Mouse (Mus musculus): ENCODE results near the gene Ascc3. TPM values are rescaled to one million over a fixed set of nuclear protein-coding genes. Genes with fewer than 3 reads are reported as not detected.

Ascc3 gene
- total and polyA plus RNA-seq, 3 experiments, result 16.2 to 29.1 (median 26.0) TPM

DNA sequence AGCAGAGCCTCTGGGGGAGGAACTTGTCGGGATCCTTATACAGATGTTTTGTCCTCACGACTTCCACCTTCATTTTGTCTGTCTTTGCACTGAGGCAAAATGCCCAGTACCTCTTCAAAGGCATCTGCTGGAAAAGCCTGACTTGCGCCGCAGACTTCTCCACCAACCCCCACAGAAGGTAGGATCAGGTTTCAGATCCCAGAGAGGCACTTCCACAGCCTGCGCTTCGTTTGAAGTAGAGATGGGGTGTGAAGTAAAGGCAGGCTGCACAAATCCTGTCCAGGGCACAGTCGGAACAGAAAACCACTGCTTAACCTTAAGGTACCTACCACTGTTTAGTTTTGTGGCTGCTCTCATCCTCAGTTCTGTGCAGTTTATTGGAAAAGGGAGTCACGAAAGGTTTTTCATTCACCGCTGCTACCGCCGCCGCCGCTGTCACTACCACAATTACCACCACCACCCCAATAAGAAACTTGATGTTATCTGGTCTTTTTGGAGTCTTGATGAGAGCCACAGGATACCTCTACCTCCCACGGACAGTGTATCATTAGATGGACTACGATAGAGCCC lies 300.4 kb downstream of the Ascc3 start:
- no peak for DNase-seq (ENCODE audit: extremely low read depth)
- TF ChIP-seq USF1 (IDR thresholded peaks at IDR 0.05; ENCODE audit: low read depth, low read length) (no peak), MAX (IDR thresholded peaks at IDR 0.05; ENCODE audit: low read length) (no peak), SMC3 (IDR thresholded peaks at IDR 0.05; ENCODE audit: low read depth, low read length) (no peak)
- Histone ChIP-seq H3K9ac (ENCODE audit: insufficient read depth, low read depth) (no peak overlapping the region), H3K27me3 (replicated peaks) (no peaks in the 10 kb centered on the region), H3K4me3 (replicated peaks in 1 of 3; ENCODE audit: low read depth in 2 of 3, low read length in 2 of 3, poor library complexity in 1 of 3) (no peak overlapping the region), H3K27ac (ENCODE audit: insufficient read depth, low read depth) (no peak overlapping the region), H3K79me2 (replicated peaks; ENCODE audit: control insufficient read depth, extremely low read depth, insufficient read depth, poor library complexity, severe bottlenecking) (no peaks in the 10 kb centered on the region), H3K4me1 (ENCODE audit: control insufficient read depth in 1 of 2, insufficient read depth in 2 of 2) (no peaks in the 10 kb centered on the region), H3K9me3 (replicated peaks; ENCODE audit: low read length) (peaks cover 8% of the 10 kb centered on the region), H3K36me3 (replicated peaks in 1 of 2; ENCODE audit: control insufficient read depth in 1 of 2, insufficient read depth in 1 of 2, low read length in 1 of 2) (no peaks in the 10 kb centered on the region), H3K4me2 (ENCODE audit: insufficient read depth, low read depth, poor library complexity, severe bottlenecking) (no peak overlapping the region)
- in situ Hi-C loops (cut with MboI; ENCODE audit: low pct_ligation_motif_present, low pct_unique_long_range_greater_than_20kb, low sequenced_read_pairs), result loop anchor here (25.0 kb wide), 2 partner anchors 394 to 519 kb away; no protein-coding TSS in a partner anchor
- dilution Hi-C loops (cut with MboI; ENCODE audit: extremely low pct_ligation_motif_present, extremely low pct_unique_long_range_greater_than_20kb, low sequenced_read_pairs), result no loop called here

DNA sequence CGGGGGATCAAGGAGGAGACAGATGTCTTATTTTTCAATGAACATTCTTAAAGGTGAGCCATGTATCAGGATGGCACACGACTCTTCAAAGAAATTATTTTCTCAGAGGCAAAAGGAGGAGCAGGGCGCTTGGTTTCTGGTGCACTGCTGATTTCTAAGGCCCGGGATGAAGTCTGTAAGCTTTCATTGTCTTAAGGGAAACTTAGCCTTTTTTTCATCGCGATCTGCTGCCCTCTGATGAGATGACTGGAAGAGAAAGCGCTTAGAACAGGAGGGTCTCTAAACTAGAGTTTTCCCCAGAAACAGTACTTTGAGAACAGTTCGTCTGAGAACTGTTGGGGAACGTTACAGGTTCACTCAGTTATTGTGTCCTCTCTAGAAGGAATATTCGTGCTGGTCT lies 301.1 kb downstream of the Ascc3 start:
- peaks cover 8% of the 10 kb centered on the region for H3K9me3 ChIP-seq (replicated peaks; ENCODE audit: low read length)
- H3K27ac ChIP-seq (ENCODE audit: insufficient read depth, low read depth), result no peak overlapping the region
- DNase-seq (ENCODE audit: extremely low read depth), result no peak
- in situ Hi-C loops (cut with MboI; ENCODE audit: low pct_ligation_motif_present, low pct_unique_long_range_greater_than_20kb, low sequenced_read_pairs), result loop anchor here (25.0 kb wide), 2 partner anchors 394 to 519 kb away; no protein-coding TSS in a partner anchor
- no peaks in the 10 kb centered on the region for H3K36me3 ChIP-seq (replicated peaks in 1 of 2; ENCODE audit: control insufficient read depth in 1 of 2, insufficient read depth in 1 of 2, low read length in 1 of 2)
- H3K9ac ChIP-seq (ENCODE audit: insufficient read depth, low read depth), result no peak overlapping the region
- no peaks in the 10 kb centered on the region for H3K4me1 ChIP-seq (ENCODE audit: control insufficient read depth in 1 of 2, insufficient read depth in 2 of 2)
- no peaks in the 10 kb centered on the region for H3K27me3 ChIP-seq (replicated peaks)
- H3K79me2 ChIP-seq (replicated peaks; ENCODE audit: control insufficient read depth, extremely low read depth, insufficient read depth, poor library complexity, severe bottlenecking), result no peaks in the 10 kb centered on the region
- TF ChIP-seq MYC (IDR thresholded peaks at IDR 0.05; ENCODE audit: low read depth, low read length) (no peak), HCFC1 (IDR thresholded peaks at IDR 0.05; ENCODE audit: low read depth, low read length) (no peak), GABPA (IDR thresholded peaks at IDR 0.05; ENCODE audit: insufficient replicate concordance, low read depth, low read length) (no peak), ZNF384 (IDR thresholded peaks at IDR 0.05; ENCODE audit: low read depth, low read length) (no peak), RCOR1 (conservative IDR thresholded peaks at IDR 0.05; ENCODE audit: low read depth, low read length) (no peak), TBP (conservative IDR thresholded peaks at IDR 0.05; ENCODE audit: low read depth, low read length) (no peak), POLR2A (IDR thresholded peaks at IDR 0.05; ENCODE audit: low read depth, low read length) (no peak), JUN (IDR thresholded peaks at IDR 0.05; ENCODE audit: insufficient read depth, low read depth, low read length) (no peak), MAZ (IDR thresholded peaks at IDR 0.05; ENCODE audit: low read depth, low read length) (no peak), ZKSCAN1 (IDR thresholded peaks at IDR 0.05; ENCODE audit: borderline replicate concordance, low read depth, low read length) (no peak), UBTF (IDR thresholded peaks at IDR 0.05; ENCODE audit: low read depth, low read length) (no peak), KAT2A (IDR thresholded peaks at IDR 0.05; ENCODE audit: insufficient replicate concordance, low read length) (no peak)
- no peak overlapping the region for H3K4me3 ChIP-seq (replicated peaks in 1 of 3; ENCODE audit: low read depth in 2 of 3, low read length in 2 of 3, poor library complexity in 1 of 3)
- no peak overlapping the region for H3K4me2 ChIP-seq (ENCODE audit: insufficient read depth, low read depth, poor library complexity, severe bottlenecking)
- dilution Hi-C loops (cut with MboI; ENCODE audit: extremely low pct_ligation_motif_present, extremely low pct_unique_long_range_greater_than_20kb, low sequenced_read_pairs), result no loop called here

Data from CH12.LX (cell line).